Mouse (Mus musculus): ENCODE measurements around the gene Cdkn2d.

DNA sequence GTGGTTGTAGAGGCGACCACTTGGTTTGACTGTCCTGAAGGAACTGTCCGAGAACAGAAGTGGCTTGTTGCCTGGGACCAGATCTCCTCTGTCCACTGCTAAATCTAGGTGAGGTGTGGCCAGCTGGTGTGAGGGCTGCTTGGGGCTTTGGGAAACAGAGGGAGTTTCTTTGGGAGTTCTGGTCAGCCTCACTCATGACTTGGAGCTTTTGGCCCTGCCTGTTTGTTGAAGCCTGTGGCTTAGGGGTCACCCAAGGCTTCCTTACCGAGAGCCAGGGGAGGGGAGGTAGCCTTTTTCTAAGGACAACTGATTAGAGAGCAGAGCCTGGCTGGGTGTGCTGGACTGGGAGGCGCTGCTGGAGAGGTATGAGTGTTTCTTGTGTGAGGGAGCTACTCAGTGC lies 44.2 kb upstream of the Cdkn2d start:
- TF ChIP-seq CTCF (IDR thresholded peaks at IDR 0.05; ENCODE audit: insufficient read depth, low read length) (no peak), POLR2A (IDR thresholded peaks at IDR 0.05; ENCODE audit: borderline replicate concordance, extremely low read depth, low read depth, low read length) (no peak)

All from lung, adult 2 months (tissue).